Mouse (Mus musculus) layer of hippocampus, postnatal 25 days (tissue): ENCODE results near the gene Slc35f3. TPM values are rescaled to one million over a fixed set of nuclear protein-coding genes. Genes with fewer than 3 reads are reported as not detected.

Source experiments
- DNase-seq, 2 experiments: peaks; one replicate each; pipeline ENCODE4 v3.0.0; 2022; ENCODE audit warnings: mixed read lengths in 2 of 2, low spot score in 1 of 2; ENCODE audit errors: extremely low spot score in 1 of 2
- total RNA-seq, 2 experiments: library from RNA; stranded (reverse); gene quantifications; 2 replicates each; pipeline ENCODE4 v1.2.3; 2021

Gene Slc35f3
- total RNA-seq, 2 experiments from 2014 or later, result 35.2 to 40.7 TPM

GRCm38 (mm10) chr8:126326731-126327130, 28.4 kb downstream of the Slc35f3 start:
- peak; percentile 17 to 52 for DNase-seq

DNA sequence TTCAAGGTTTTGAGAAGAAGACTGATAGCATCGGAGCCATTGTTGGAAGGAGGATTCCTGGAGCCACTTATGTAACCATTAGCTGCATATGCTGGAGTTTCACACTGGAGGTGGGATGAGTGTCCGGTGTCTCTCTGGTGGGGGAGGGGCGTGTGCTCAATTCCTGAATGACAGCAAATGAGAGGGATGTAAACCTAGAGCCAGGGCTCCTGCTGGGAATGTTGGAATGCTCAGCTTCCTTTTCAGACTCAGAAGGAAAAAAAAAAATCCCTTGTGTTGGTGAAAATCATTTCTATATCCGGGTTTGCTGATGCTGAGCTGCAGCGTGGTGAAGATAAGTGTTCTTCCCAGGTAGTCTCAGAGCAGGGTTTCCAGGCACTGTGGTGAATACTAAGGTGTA, 29.4 kb downstream of the Slc35f3 start:
- DNase-seq, result no peak

DNA sequence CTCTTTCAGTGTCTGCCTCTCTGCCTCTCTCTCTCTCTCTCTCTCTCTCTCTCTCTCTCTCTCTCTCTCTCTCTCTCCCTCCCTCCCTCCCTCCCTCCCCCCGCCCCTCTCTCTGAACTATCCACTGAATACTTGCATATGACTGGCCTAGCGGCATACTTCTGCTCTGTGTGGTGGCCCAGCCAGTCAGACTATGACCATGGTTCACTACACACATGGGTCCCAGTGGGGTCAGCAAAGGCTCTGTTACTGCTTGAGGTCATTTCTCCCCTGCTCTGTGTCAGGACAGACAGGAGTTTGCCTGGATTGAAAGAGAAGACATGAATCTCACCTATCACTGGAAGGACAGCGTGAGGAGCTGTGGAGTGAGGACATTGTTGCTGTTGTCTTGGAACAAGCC, 40.5 kb downstream of the Slc35f3 start:
- no peak for DNase-seq

GRCm38 (mm10) chr8:126339357-126339756, 41.0 kb downstream of the Slc35f3 start:
- DNase-seq, result no peak

- DNase-seq, result no peak
Measured at GRCm38 (mm10) chr8:126341200-126341599, 42.8 kb downstream of the Slc35f3 start.

- DNase-seq, result no peak
Measured at GRCm38 (mm10) chr8:126343427-126343826, 45.1 kb downstream of the Slc35f3 start.

DNA sequence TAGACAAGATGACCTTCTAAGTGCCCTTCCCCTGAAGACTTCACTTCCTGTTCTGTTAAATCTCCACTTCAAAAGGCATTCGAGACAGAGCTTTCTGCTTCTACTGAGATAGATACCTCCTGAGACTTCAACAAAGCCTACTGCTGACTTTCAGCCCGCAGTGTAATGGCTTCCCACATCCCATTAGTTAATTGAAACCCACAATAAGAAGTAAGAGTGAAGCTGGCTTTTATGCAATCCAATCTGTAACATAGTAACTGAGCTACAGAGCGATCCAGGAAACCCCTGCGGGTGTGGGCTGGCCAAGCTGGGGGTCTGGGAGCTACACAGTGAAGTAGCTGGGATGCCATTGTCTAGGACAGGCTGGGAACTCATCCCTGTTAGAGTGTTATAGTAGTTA, 46.7 kb downstream of the Slc35f3 start:
- DNase-seq, result no peak

DNA sequence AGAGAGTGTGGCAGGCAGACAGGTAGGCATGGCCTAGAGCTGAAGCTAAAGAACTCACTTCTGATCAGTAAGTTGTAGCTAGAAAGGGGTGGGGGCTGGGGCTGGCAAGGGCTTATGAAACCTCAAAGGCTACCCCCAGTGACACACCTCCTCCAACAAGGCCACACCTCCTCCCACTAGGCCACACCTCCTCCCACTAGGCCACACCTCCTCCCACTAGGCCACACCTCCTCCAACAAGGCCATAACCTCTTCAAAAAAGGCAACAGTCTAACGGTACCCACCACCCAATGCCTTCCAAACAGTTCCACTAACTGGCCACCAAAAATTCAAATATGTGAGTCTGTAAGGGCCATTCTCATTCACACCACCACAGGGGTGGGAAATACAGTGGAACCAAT, 54.9 kb downstream of the Slc35f3 start:
- no peak for DNase-seq

DNA sequence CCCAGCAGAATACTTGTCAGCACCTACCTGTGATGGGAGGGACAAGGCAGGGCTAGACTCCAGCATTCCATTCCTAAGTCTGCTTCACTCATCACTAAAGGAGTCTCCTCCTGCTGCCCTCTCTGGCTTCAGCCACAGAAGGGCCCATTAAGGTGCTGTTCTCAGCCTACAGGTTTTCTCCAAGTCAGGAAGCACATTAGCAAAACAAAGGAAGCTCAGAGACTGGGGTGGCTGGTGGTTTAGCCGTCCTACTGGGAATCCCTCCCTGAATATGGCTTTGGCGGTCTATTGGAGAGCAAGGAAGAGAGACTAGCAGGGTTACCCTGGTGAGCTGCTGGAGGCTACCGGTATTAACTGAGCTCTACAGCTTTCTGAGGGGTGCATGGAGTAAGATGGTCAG, 59.6 kb downstream of the Slc35f3 start:
- no peak for DNase-seq

DNA sequence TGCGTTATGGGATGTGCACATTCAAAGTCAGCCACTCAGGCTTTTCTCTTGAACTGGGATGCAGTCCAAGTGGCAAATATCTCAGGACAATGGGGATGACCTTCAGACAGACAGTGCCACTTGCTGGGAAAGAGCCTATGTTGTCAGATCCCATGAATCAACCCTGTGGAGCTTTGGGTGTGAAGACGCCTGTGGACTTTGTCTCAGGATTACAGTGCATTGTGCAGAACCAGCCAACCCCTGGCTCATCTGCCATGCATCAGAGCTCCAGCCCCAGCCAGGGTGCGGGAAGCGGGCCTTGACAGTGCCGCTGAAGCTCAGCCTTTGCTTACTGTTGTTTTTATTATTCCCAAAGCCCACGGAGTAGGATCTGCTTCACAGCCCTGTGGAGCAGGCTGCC, 60.9 kb downstream of the Slc35f3 start:
- DNase-seq, result no peak

GRCm38 (mm10) chr8:126360106-126360505, 61.7 kb downstream of the Slc35f3 start:
- DNase-seq, result no peak

DNA sequence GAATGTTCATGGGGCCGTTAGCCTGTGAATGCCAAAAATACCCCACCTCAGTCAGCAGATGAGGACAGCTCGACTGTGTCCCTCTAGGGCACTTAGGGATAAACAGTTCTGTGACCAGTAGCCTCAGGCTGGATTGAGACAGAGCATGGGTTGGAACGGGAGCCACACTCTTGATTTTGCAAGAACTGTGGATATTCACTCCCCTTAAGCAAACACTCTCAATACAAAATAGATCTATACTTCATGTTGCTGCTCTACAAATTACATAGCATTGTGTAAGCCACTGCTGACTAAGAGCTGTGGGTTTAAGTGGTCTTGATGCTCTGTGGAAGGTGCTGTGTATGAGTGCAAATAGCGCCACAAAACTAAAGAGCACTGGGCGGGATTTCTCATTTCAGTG, 62.3 kb downstream of the Slc35f3 start:
- no peak for DNase-seq

GRCm38 (mm10) chr8:126366251-126366650, 67.9 kb downstream of the Slc35f3 start:
- DNase-seq, result no peak

GRCm38 (mm10) chr8:126368349-126369054, 70.1 kb downstream of the Slc35f3 start:
- peak; percentile 27 to 54 for DNase-seq

- no peak for DNase-seq
Measured at GRCm38 (mm10) chr8:126371871-126372270, 73.5 kb downstream of the Slc35f3 start.

DNA sequence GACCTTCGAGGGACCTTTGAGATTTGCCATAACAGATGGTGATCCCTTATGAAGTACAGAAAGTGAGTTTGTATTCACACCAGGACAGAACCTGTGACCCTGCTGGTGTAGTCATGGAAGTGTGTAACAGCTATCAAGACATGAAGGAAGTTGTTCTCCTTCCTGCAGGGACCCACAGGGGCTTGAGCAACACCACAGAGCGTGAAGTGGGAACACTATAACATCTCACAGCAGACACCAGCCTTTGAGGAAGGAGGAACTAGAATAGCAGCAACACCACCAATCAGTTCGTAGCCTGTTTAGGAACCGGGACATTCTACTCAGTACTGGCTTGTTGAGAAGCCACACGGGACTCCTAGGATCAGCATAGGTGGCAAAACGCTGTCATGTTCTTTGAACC, 81.2 kb downstream of the Slc35f3 start:
- no peak for DNase-seq

DNA sequence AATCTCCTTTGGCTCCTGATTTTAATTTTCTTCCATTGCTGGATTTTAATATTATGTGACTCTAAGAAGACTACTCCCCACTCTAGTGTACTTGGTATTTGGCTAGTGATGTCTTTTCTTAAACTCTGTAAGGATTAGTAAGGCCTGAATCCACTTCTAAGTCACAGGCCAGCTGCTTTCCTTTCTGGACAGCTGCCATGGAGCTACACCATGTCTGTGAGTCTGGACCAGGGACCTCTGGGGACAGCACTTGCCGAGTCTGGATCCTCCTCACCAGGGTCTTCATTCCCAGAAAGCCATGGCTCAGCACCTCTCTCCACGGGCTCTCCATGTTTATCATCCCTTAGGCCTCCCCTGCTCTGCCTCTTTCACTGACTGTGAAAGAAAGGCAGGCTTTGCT, 81.8 kb downstream of the Slc35f3 start:
- no peak for DNase-seq

- DNase-seq, result no peak
Measured at GRCm38 (mm10) chr8:126381299-126381698, 82.9 kb downstream of the Slc35f3 start.

DNA sequence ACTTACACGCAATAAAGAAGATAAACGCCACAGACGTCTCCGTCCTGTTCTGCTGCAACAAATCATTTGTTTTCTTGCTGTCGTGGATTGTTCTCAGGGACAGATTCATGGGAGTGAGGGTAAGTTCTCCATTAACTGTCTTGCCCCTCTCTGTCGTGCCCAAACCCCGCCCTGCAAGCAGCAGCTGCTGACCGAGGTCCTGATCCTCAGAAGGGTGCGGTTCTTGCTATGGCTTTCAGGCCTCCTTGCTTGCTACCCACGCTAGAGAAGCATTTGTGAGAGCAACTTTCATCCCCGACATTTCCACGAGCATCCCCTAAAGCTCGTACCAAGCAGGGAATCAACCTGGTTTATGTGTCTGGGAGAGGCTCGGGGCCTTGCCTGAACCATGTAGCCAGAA, 83.9 kb downstream of the Slc35f3 start:
- DNase-seq, result no peak

DNA sequence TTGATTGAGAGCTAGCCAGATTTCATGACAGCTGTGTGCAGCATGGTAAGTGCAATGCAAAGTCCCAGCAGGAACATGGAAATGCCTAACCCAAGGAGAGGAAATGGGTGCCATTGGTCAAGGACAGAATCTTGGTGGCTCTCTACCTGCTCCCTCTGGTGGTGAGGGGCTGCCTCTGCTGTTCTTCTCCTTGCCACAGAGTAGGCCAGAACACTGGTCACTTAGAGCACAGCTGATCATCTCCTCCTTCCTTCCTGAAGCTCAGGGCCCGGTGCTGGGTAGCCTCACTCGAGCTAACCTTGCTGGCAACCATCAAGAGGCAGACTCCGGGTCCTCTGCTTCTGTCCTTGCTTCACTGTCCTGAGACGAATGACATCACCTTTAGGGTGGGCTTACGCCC, 84.4 kb downstream of the Slc35f3 start:
- DNase-seq, result peak in 1 of 2 experiments; percentile 33

DNA sequence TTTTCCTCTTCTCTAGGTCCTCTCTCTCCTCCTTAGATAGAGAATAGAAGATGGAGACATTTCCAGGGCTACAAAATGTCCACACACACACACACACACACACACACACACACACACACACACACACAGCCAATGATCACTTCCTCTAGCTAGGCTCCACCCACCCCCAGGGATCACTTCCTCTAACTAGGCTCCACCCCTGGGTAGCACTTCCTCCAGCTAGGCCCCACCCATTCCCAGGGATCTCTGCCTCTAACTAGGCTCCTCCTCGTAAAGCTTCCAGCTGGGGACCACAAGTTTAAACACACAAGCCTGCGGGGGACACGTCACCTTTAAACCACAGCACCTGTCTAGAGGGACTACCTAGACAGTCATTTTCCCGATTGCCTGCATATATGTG, 89.2 kb downstream of the Slc35f3 start:
- DNase-seq, result no peak

- DNase-seq, result no peak
Measured at GRCm38 (mm10) chr8:126391541-126391940, 93.2 kb downstream of the Slc35f3 start.

DNA sequence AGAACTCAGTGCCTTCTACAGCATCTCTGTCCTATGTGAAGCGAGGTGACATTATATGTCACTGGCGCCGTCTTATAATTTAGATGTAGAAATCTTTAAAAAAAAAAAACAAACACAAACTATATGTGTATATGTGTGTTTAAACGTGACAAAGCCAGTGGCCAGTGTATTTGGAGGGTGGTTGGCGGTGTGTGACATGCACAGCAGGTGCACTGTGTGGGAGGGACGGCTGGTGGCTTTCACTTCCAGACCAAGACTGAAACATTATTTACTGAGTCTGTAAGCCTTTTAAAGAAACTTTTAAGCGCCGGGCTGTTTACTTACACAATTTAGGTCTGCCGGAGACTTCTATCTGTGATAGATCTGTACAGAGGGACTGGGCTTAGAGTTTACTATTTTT, 97.0 kb downstream of the Slc35f3 start:
- DNase-seq, result no peak
